Mouse (Mus musculus) G1E (cell line): ENCODE data around the gene Pth1r.

ENCODE experiments used
- CTCF ChIP-seq: IDR thresholded peaks from 2 replicates; pipeline ENCODE4 v1.5.1; 2012; ENCODE audit warnings: low read depth, low read length, inconsistent platforms, mixed read lengths
- POLR2AphosphoS5 ChIP-seq: IDR thresholded peaks from 2 replicates; pipeline ENCODE4 v1.6.1; 2012; ENCODE audit warnings: low read depth, low read length, inconsistent platforms; ENCODE audit not compliant: insufficient replicate concordance
- TAL1 ChIP-seq: conservative IDR thresholded peaks from 2 replicates; pipeline ENCODE4 v1.6.1; 2012; ENCODE audit warnings: low read depth, low read length, inconsistent platforms, mixed read lengths

DNA sequence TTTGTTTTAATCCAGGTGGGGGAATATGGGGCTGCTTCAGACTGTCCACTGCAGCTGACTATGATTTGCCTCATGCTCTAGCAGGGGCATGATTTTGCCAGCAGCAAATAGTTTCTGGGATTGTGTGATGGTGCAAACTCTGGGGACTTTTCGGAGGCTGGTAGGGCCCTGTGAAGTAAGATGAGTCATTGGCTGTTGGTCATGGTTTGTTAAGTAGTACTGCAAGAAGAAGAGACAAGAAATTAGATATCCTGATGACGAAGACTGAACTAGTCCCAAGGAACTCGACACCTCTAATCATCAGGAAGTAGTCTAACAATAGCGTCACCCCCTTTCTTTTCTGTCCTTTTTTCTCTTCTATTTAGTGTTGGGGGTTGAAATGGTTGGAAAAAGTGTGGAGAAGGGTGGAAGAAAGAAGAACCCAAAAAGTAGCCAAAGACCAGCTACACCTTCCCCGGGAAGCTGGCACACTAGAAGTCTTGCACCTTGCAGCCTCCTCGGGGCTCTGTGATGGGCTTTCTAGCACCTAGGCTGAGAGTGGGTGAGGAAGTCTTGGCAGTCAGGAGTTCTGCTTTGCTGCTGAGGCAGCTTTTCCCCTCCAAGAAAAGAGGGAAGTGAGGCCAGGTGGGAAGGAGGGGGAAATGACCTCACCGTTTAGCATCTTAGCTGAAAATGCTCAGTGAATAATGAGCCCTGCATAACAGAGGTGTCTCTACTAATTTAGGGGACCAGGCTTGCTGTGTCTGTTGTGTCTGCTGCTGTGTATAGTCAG is 66.0 kb downstream of the Pth1r start:
- TF ChIP-seq CTCF (no peak), POLR2AphosphoS5 (no peak), TAL1 (no peak)
